Mouse (Mus musculus): ENCODE measurements around the gene Actl6b. TPM values are rescaled to one million over a fixed set of nuclear protein-coding genes. Genes with fewer than 3 reads are reported as not detected.

The Actl6b gene
- total RNA-seq, 2 experiments from 2014 or later: 126 to 139 TPM

Small RNA genes lying within 50 kb of the gene (microRNA-seq; reads per million reads assigned to microRNA genes)
- 2.7 to 3.7 reads per million in 2 experiments for gene Mir6418

Other genes starting within 250 kb of the Actl6b start
- 100 to 1,000 TPM; 167 to 176 TPM for gene Srrt, start 245.8 kb upstream of the Actl6b start, total RNA-seq (2021)
- gene Trip6, start 239.1 kb upstream of the Actl6b start, total RNA-seq (2021): 1 to 10 TPM; 3.5 to 3.9 TPM
- 10 to 100 TPM; 23.7 to 28.0 TPM for gene Slc12a9, start 219.9 kb upstream of the Actl6b start, total RNA-seq (2021)
- 1 to 10 TPM; 6.0 to 7.6 TPM for gene Ephb4, start 203.4 kb upstream of the Actl6b start, total RNA-seq (2021)
- gene Zan, start 76.5 kb upstream of the Actl6b start, total RNA-seq (2021): under 1 TPM; 0.44 to 0.55 TPM
- gene Pop7, start 51.0 kb upstream of the Actl6b start, total RNA-seq (2021): 10 to 100 TPM; 28.0 to 35.2 TPM
- gene Gigyf1, start 35.0 kb upstream of the Actl6b start, total RNA-seq (2021): 10 to 100 TPM; 40.0 to 44.3 TPM
- not detected for gene Epo, start 20.3 kb upstream of the Actl6b start, total RNA-seq (2021)
- 100 to 1,000 TPM; 777 to 806 TPM for gene Gnb2, start 20.0 kb upstream of the Actl6b start, total RNA-seq (2021)
- gene Tfr2, start 16.3 kb downstream of the Actl6b start, total RNA-seq (2021): 10 to 100 TPM; 12.8 to 14.2 TPM
- gene Mospd3, start 47.5 kb downstream of the Actl6b start, total RNA-seq (2021): 10 to 100 TPM; 32.7 to 33.5 TPM
- gene Pcolce, start 60.3 kb downstream of the Actl6b start, total RNA-seq (2021): 10 to 100 TPM; 12.9 to 14.6 TPM
- gene Fbxo24, start 75.5 kb downstream of the Actl6b start, total RNA-seq (2021): under 1 TPM in 1 of 2 experiments, not detected in 1; 0.15 TPM
- gene Lrch4, start 75.6 kb downstream of the Actl6b start, total RNA-seq (2021): 10 to 100 TPM in 1 of 2 experiments, 1 to 10 TPM in 1; 7.1 to 13.7 TPM
- gene Gm20605, start 75.7 kb downstream of the Actl6b start, total RNA-seq (2021): 10 to 100 TPM in 1 of 2 experiments, 1 to 10 TPM in 1; 8.8 to 10.6 TPM
- gene Sap25, start 87.8 kb downstream of the Actl6b start, total RNA-seq (2021): 1 to 10 TPM; 1.7 to 4.7 TPM
- gene Irs3, start 92.2 kb downstream of the Actl6b start, total RNA-seq (2021): under 1 TPM in 1 of 2 experiments, not detected in 1; 0.27 TPM
- 10 to 100 TPM; 38.7 to 40.8 TPM for gene Agfg2, start 131.2 kb downstream of the Actl6b start, total RNA-seq (2021)
- 10 to 100 TPM; 78.5 to 83.4 TPM for gene Nyap1, start 188.1 kb downstream of the Actl6b start, total RNA-seq (2021)
- 100 to 1,000 TPM; 169 to 181 TPM for gene Tsc22d4, start 192.2 kb downstream of the Actl6b start, total RNA-seq (2021)
- 10 to 100 TPM; 26.0 to 29.2 TPM for gene Ppp1r35, start 225.3 kb downstream of the Actl6b start, total RNA-seq (2021)
- 10 to 100 TPM; 29.2 to 30.2 TPM for gene Mepce, start 234.1 kb downstream of the Actl6b start, total RNA-seq (2021)
- 1 to 10 TPM; 4.4 to 7.4 TPM for gene Zcwpw1, start 234.3 kb downstream of the Actl6b start, total RNA-seq (2021)